Mouse (Mus musculus): ENCODE data around the gene Enox1.

Gene Enox1

DNA sequence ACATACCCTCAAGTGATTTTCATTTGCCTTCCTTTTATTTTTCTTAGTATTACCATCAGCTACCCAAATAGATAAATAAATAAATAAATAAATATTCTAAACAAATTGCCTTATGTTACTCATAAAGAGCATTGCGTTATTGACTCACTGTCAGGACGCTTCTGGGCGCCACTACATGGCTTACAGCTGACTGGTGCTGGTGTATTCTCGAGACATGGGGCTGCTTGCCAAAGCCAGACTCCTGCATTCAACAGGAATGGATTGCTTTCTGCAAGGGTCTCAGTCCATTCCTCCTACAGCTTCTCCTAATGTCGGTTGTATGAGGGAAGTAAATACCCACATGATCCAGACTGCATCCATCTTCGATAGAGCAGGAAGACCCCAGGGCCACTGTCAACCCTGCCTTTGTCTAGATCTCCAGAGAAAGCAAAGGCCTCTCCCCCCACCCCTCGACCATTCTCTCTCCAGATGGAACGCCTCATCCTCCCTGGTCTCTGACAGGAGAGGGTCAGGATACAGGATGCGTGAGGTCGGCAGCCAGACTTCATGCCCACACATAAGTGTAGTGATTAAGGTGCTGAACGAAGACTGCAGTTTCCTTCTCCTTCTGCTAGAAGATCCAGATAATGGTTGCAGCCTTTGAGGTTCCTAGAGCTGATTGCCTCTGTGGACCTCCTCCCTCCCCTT lies 318.7 kb downstream of the Enox1 start:
- TF ChIP-seq GATA4 (IDR thresholded peaks at IDR 0.05; ENCODE audit: insufficient replicate concordance, low read length): no peak

DNA sequence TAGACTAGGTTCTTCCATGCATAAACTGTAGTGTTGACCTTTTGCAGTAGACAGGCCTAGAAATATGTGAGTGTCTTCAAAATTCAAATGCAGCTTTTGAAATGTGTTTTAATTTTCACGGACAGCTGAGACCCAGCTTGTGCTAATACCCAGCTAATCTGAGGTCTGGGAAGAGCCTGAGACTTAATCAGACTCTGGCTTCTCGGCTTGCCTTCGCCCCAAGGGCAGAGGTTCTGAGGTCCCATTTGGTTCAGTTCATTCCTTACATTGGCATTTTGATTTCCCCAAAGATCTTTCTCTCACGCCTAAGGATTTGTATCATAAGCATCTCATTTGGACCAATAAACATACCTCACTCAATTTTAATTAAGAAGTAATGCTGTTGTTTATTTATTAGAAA lies 321.1 kb downstream of the Enox1 start:
- TF ChIP-seq GATA4 (IDR thresholded peaks at IDR 0.05; ENCODE audit: insufficient replicate concordance, low read length): no peak

DNA sequence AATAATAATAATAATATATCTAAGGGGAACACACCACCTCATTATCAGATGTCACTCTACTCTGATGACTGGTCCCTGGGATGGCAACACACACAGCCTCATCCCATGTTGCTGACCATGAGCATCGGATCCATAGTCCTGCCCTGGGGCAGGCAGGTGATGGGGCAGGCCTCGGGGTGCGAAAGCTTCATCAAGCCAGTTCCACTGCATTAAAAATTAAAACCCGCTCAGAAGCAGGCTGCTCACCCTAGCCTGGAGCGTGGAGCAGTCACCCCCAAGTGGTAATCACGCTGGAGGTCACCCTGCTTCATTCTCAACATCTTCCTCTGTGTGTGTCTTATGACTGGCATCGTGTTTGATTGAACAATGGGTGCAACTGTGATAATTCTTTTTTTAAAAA lies 321.6 kb downstream of the Enox1 start:
- no peak for TF ChIP-seq GATA4 (IDR thresholded peaks at IDR 0.05; ENCODE audit: insufficient replicate concordance, low read length)

DNA sequence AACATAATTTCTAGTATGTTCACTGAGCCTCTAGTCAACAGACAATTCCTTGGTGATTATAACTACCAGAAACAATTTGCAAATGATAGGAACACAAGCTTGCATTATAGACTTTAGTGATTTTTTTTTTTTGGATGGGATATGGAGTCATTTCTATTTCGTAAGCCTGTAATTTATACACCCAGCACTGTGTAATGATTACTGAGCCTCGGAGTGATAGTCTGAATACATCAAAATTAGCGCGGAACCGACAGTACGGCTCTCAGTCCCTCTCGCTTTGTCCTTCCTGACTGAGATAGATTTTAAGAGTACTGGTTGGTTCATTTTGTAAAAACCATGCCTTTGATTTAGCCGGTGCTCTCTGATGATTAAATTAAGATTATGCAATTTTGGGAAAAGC lies 322.1 kb downstream of the Enox1 start:
- TF ChIP-seq GATA4 (IDR thresholded peaks at IDR 0.05; ENCODE audit: insufficient replicate concordance, low read length): no peak

DNA sequence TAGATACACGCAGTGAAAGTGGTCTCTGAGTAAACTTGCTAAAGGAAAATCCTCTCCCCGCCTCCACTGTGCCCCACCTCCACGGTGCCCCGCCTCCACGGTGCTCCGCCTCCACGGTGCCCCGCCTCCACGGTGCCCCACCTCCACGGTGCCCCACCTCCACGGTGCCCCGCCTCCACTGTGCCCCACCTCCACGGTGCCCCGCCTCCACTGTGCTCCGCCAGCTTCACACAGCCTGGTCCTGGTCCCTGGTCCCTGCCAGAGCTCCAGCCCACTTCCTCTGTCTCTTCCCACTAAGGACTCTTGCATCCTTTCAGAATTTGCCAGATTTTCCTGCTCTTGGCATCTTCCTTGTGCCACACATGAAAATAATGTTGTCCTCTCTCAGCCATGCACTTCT lies 326.5 kb downstream of the Enox1 start:
- no peak for TF ChIP-seq GATA4 (IDR thresholded peaks at IDR 0.05; ENCODE audit: insufficient replicate concordance, low read length)

DNA sequence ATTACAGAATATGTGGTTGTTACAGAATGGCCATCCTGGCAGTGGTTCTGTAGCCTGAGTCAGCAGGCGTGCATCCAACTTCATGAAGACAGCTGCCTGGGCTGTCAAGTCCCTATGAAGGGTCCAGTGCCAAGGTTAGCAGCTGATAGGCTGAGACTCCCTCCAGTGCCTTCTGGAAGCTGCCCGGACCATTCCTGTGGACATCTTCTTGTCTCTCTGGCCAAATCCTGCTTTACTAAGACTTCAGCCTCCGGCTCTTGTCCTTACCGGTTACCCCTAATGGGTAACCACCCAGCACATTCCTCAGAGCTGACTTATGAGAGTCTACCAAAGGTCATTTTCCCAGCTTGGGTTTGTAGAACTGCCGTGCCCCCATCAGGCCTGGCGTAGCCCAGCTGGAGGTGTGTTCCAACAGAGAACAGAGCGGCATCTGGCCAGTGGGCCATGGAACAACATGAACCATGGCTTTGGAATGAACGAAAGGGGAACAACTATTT lies 328.4 kb downstream of the Enox1 start:
- TF ChIP-seq GATA4 (IDR thresholded peaks at IDR 0.05; ENCODE audit: insufficient replicate concordance, low read length): no peak

DNA sequence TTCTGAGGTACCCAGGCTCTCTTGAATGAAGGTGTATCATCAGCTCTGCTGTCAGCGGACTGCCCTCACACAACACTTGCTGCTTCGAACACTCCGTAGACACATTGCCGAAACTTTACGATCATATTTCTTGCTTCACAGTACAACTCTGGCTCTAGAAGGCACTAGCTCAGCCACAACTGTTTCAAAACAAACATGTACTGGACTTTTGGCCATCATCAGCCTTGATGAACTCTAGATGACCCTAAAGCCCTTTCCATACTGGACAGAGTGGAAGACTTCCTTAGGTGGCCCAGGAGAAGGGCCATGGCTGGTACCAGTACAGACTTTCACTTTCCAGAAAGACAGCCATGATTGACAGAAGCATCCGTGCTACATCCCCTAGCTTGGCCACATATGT lies 334.1 kb downstream of the Enox1 start:
- TF ChIP-seq GATA4 (IDR thresholded peaks at IDR 0.05; ENCODE audit: insufficient replicate concordance, low read length): no peak

DNA sequence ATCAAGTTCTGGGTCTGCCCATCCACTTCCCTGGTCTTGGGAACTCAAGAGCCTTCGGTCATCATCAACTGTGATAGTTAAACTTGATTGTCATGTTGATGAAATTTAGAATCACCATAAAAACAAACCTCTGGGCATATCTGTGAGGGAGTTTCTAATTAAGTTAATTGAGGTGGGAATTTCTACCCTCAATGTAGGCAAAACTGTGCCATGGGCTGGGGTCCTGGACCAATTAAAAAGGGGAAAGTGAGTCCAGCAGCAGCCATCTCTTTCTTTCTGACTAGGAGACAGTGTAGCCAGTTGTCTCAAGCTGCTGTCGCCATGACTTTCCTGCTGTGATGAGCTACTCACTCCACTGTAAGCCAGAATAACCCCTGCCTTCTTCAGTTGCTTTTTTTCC lies 335.2 kb downstream of the Enox1 start:
- TF ChIP-seq GATA4 (IDR thresholded peaks at IDR 0.05; ENCODE audit: insufficient replicate concordance, low read length): no peak

DNA sequence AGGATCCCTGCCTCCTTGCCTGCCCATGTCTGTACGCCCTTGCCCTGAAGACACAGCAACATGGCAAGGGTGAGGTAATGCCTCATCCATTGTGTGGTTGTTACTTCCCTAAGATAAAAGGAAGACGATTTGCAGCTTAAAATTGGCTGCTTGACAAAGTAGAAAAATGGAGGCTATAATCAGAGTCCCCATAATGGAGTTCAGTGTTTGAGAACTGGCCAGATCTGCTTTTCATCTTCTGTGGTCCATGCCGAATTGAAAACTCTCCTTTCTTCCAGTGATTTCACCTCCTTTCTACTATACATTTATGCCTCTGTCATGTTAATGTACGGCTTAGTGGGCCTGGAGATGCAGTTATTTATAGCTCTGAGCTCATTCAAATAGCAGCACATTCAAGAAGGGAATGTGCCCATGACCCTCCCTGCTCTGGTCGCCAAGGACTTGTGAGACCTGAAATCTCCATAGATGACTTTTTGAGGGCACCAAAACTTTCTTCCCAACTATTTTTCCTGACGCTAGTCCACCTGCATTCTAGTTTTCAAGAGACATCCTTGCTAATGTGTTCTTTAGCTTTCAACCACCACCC lies 343.5 kb downstream of the Enox1 start:
- TF ChIP-seq GATA4 (IDR thresholded peaks at IDR 0.05; ENCODE audit: insufficient replicate concordance, low read length): no peak

DNA sequence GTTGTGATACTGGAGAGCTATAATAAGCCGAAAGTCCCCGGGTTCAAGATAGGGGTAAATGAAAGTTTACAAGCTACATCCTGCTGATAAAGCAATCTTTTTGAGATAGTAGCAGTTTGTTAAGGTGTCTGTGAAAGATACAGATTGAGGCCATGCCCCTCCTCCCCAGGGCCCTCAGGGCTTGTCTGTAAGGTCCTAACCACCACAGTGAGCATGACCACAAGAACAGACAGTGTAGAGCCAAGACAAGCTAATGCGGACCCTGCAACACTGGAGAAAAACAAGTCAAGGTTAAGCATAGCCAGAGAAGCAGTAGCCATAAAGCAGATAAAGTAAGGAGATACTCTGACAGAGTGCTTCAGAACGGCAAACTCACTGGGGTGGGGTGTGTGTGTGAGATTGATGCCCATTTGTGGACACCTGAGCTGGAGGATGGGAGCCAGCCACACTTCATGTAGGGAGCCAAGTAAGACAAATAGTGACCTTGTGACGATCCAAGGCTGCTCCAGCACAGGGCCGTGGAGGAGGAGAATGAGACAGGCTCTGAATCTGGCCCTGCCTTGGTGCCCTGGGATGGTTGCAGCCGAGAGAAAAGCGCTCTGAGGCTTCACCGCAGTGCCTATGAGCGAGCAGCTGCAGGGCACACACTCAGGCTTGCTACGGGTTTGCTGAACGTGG lies 348.0 kb downstream of the Enox1 start:
- no peak for TF ChIP-seq GATA4 (IDR thresholded peaks at IDR 0.05; ENCODE audit: insufficient replicate concordance, low read length)

DNA sequence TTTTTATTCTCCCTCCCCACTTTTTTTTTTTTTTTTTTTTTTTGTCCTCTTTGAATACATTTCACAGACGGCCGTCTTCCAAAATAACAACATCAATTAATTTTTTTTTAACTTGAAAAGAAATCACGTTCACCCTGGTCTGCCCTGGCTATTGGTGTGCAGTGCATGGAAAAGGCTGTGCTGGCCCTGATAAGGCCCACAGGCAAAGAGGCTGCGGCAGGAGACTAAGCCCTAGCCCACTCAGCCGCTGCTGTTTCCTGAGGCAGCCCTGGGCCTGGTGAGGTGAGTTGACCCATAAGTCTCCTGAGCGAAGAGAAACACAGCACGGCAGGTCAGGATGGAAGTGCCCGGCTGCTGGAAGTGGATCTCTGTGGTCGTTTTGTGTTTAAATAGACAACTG lies 349.8 kb downstream of the Enox1 start:
- no peak for TF ChIP-seq GATA4 (IDR thresholded peaks at IDR 0.05; ENCODE audit: insufficient replicate concordance, low read length)

DNA sequence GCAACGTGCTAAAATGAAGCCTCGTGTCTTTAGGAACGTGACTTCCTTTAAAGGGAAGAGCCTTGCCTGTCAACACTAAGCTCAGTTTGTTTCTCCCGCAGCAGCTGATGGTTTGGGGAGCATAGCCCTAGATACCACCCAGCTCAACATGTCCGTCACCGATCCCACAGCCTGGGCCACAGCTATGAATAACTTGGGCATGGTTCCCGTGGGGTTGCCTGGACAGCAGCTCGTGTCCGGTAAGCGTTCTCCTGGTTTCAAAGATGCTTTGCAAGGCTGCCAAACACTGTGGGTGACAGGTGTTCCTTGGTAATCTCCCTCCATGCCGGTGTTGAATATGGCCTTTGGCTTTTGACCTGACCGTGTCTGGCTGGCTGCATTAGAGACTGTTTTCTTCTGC lies 351.5 kb downstream of the Enox1 start:
- TF ChIP-seq GATA4 (IDR thresholded peaks at IDR 0.05; ENCODE audit: insufficient replicate concordance, low read length): no peak

DNA sequence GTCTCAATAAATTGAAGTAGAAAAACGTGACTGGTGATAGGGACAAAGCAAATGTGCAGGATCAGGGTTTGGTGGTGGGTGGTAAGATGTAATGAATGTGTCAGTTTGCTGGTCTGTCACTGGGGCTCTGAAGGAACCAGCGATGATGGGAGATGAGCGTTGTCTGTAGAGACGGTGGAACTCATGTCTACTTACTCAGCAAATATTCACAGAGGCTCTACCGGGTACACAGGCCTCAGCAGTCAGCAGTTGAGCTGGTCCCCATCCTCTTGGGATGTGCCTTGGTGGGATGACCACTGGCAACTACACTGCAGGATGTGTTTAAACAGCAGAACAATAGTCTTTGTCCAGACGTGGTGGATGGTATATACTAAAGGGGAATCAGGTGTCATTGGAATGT lies 352.5 kb downstream of the Enox1 start:
- no peak for TF ChIP-seq GATA4 (IDR thresholded peaks at IDR 0.05; ENCODE audit: insufficient replicate concordance, low read length)

DNA sequence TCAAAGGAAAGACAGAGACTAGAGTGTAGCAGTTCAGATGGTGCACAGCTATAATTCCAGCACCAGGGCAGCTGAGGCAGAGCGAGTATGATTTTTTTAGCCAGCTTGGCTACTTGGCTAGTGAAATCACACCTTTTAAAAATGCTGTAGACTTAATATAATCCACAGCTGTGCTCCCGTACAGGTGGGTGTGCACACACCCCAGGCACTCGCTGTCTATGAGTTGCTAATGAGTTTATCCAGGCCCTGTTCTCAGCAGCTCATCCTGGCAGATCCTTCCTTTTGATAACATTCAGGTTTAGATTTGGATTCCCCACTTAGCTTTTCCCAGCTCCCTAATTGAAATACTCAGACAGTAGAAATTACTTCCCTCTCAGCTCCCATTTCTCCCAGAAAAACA lies 353.4 kb downstream of the Enox1 start:
- TF ChIP-seq GATA4 (IDR thresholded peaks at IDR 0.05; ENCODE audit: insufficient replicate concordance, low read length): no peak

DNA sequence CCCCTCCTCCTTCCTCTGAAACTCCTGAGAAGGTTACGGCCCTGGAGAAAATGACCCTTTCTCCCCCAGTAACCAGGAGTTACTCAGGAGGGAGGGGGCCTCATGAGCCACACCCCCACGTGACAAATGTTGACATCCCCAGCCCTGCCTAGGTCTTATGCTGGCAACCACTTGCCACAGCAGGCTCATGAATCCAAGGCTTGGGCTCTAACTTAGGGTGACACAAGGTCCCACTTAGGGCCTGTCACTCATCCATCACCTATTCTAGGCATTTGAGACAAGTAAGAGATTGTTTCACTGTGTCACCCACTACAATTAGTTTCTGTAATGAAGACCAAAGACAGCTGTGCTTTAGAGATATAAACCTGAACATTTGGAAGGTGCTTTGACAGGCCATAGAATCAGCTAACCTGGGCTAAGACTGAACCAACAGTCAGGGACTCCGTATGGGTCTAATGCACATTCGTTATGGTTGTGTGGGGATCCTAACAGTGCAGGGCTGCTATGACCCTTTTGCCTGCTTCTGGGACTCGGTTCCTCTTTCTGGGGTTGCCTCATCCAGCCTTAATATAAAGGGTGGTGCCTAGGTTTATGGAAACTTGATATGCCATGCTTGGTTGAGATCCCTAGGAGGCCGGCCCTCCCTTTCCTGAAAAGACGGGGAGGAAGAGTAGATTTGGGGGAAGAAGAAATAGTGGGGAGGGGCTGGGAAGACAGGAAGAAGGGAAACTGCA lies 354.7 kb downstream of the Enox1 start:
- TF ChIP-seq GATA4 (IDR thresholded peaks at IDR 0.05; ENCODE audit: insufficient replicate concordance, low read length): no peak

DNA sequence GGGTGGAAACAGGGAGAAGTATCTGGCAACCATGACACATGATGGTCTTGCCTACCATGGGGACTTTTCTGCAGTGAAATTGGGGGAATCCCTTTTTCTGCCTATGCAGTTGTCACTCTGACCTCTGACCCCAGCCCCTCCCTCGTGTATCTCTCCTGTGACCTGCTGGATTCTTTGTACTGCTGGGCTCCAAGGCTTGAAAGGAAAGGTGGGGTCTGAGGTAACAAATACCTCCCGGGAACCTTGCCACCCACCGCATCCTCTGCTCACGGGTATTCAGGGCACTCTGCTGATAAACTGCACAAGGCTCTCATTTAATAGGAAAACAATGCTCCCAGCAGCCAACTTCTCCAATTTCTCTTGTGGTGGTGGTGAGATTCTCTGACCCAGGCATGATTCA lies 361.5 kb downstream of the Enox1 start:
- TF ChIP-seq GATA4 (IDR thresholded peaks at IDR 0.05; ENCODE audit: insufficient replicate concordance, low read length): no peak
